Mouse (Mus musculus) stomach, embryonic 14.5 days (tissue): ENCODE measurements at regions not wholly inside any gene's neighbourhood (a gene's known extent, or its start where the extent isn't known, plus 50 kb on each side); places are given as distances from the start of the nearest gene placed in this dataset.

Source experiments
- ATAC-seq: fragments of 200-750 bp; cut with Nextera tagmentation; 2 replicates; pipeline ENCODE4 v1.8.0; 2017; ENCODE audit warnings: low read depth, moderate TSS enrichment; ENCODE audit not compliant: insufficient number of reproducible peaks, insufficient read depth, low FRiP score
- H3K27ac ChIP-seq: fragments of 300-500 bp; sonication (generic); 2 replicates; pipeline ENCODE4 v1.5.1; 2014; ENCODE audit warnings: mild to moderate bottlenecking, low read length, moderate library complexity, mixed read lengths
- H3K27me3 ChIP-seq: fragments of 300-500 bp; sonication (generic); 2 replicates; pipeline ENCODE4 v1.6.1; 2014; ENCODE audit warnings: low read length, control low read depth, mixed read lengths; ENCODE audit not compliant: control insufficient read depth, insufficient read depth
- H3K36me3 ChIP-seq: fragments of 300-500 bp; sonication (generic); 2 replicates; pipeline ENCODE4 v1.6.1; 2014; ENCODE audit warnings: mild to moderate bottlenecking, control low read depth, low read length, moderate library complexity, mixed read lengths; ENCODE audit not compliant: control insufficient read depth, insufficient read depth
- H3K4me1 ChIP-seq: fragments of 300-500 bp; sonication (generic); 2 replicates; pipeline ENCODE4 v1.6.1; 2014; ENCODE audit warnings: low read length, control low read depth, mixed read lengths; ENCODE audit not compliant: control insufficient read depth, insufficient read depth
- H3K4me2 ChIP-seq: fragments of 300-500 bp; sonication (generic); replicated peaks from 2 replicates; pipeline ENCODE4 v1.6.1; 2014; ENCODE audit warnings: low read depth, low read length, control low read depth
- H3K4me3 ChIP-seq: fragments of 300-500 bp; sonication (generic); 2 replicates; pipeline ENCODE4 v1.5.1; 2014; ENCODE audit warnings: low read depth, low read length, control low read depth
- H3K9ac ChIP-seq: fragments of 300-500 bp; sonication (generic); replicated peaks from 2 replicates; pipeline ENCODE4 v1.6.1; 2014; ENCODE audit warnings: low read depth, mild to moderate bottlenecking, control low read depth, low read length, moderate library complexity, mixed read lengths
- H3K9me3 ChIP-seq: fragments of 300-500 bp; sonication (generic); 2 replicates; pipeline ENCODE4 v1.6.1; 2016; ENCODE audit warnings: low read depth, low read length, control low read depth; ENCODE audit not compliant: control insufficient read depth
- whole genome bisulfite sequencing: fragments of 180-500 bp; shearing (Covaris S2); extraction: QIAGEN DNeasy Blood & Tissue Kit; methylation state at CpG from one replicate; pipeline ENCODE4 v1.1.7; 2014; 5-methylcytosine and 5-hydroxymethylcytosine counted together

DNA sequence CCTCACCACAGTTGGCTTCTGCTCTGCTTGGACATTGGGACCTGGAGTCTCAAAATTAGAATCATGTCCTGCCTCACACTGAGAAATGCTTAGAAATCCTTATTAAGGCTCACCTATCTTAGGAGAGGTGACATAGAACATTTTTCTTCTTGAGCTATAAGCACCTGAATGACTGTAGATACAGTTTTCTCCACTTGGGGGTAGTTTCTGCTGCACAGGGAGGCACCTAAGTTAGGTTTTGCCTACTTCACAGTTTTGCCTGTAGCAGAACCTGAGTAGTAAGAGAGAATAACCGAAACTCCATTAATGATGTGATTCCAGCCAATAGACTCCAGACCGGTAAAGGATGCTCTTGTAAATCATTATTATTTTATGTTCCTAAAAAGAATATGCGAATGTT is 624.3 kb upstream of the Nrp1 start:
- H3K36me3 ChIP-seq, result no peaks in the 10 kb centered on the region
- H3K4me2 ChIP-seq, result no peak overlapping the region
- WGBS, result 93% methylated on average over 3 of the region's 3 CpGs
- H3K27ac ChIP-seq, result no peak overlapping the region
- no peaks in the 10 kb centered on the region for H3K4me1 ChIP-seq
- no peak overlapping the region for H3K4me3 ChIP-seq
- H3K9me3 ChIP-seq, result no peaks in the 10 kb centered on the region
- no peak for ATAC-seq
- H3K27me3 ChIP-seq, result no peaks in the 10 kb centered on the region
- no peak overlapping the region for H3K9ac ChIP-seq

DNA sequence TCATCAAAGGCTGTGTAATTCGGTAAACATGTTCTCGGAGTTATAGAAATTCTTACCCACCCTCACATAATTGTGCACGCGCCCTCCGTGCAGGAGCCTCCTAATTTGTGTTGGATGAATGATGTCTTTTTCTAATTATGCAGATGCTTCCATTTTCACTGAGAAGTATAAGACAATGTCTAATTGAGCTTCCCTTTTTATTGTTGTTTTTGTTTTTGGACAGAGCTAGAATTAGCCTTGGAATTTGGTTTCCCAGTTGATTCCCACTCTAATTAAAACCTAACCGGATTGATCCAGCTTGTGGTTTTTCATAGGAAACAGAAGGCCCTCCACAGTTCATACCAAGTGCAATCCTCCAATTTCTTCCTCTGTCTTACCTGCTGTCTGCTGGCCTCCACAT is 616.2 kb upstream of the Nrp1 start:
- no peak overlapping the region for H3K9ac ChIP-seq
- H3K4me2 ChIP-seq, result no peak overlapping the region
- H3K27ac ChIP-seq, result no peak overlapping the region
- ATAC-seq, result no peak
- no peaks in the 10 kb centered on the region for H3K27me3 ChIP-seq
- H3K36me3 ChIP-seq, result no peaks in the 10 kb centered on the region
- 83% methylated on average over 6 of the region's 6 CpGs for WGBS
- H3K4me3 ChIP-seq, result no peak overlapping the region
- H3K9me3 ChIP-seq, result no peaks in the 10 kb centered on the region
- no peaks in the 10 kb centered on the region for H3K4me1 ChIP-seq

DNA sequence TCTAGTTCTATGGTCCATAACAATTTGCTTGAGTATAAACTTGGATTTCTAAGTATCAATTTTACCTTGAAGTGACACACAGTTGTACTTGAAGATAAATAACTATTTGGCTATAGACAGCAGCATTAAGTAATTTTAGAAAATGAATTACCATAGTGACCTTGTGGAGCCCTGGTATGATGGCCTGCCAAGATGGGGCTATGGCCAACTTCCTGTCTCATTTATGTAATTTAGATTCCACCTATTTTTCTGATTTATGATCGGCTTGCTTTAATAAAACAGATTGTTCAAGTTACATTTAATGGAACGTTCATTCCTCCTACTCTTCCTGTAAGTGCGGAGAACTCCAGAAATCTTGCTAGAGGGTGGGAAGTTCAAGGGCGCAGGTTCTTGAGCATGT is 613.2 kb upstream of the Nrp1 start:
- Histone ChIP-seq H3K9me3 (no peaks in the 10 kb centered on the region), H3K4me3 (no peak overlapping the region), H3K27ac (no peak overlapping the region), H3K4me2 (no peak overlapping the region), H3K27me3 (no peaks in the 10 kb centered on the region), H3K4me1 (no peaks in the 10 kb centered on the region), H3K9ac (no peak overlapping the region), H3K36me3 (no peaks in the 10 kb centered on the region)
- ATAC-seq, result no peak
- 60% methylated on average over 4 of the region's 4 CpGs for WGBS

DNA sequence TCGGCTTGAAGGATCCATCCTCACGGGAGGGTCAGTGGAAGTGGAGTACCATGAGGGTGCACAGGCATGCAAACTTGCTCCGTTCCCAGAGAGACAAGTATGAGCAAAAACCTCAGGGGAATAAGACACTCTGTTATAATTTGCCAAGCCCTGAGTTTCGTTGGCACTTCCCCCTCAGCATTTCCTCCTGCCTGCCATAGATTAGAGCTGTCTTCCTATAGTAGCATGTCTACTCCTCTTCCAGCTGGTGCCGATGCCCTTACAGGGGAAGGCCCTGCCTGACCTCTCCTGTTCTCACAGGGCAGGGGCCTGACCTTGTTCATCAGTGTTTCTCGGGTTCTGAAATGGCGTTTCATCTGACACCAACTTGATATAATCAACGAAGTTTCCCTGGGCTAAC is 611.9 kb upstream of the Nrp1 start:
- Histone ChIP-seq H3K4me2 (no peak overlapping the region), H3K27ac (no peak overlapping the region), H3K4me3 (no peak overlapping the region), H3K4me1 (no peaks in the 10 kb centered on the region), H3K9me3 (no peaks in the 10 kb centered on the region), H3K9ac (no peak overlapping the region), H3K36me3 (no peaks in the 10 kb centered on the region), H3K27me3 (no peaks in the 10 kb centered on the region)
- 75% methylated on average over 8 of the region's 8 CpGs for WGBS
- no peak for ATAC-seq

DNA sequence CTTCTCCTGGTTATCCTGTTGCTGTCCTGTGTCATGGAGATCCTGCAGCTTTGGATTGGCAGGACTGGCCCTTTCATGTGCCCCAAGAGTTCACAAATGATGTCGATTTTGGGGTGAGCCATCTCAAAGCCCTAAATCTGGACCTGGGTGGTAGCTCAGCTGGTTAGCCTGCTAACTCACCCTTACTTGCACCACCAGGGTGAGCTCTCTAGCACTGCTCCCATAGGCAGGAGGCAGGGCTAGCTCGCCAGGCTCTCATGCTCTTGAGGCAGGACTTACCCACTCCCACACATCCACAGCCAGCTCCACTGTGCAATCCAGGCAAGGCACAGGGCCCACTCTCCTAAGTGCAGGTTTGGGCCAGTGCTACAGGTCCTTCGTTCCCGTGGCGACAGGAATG is 605.5 kb upstream of the Nrp1 start:
- WGBS, result 78% methylated on average over 5 of the region's 5 CpGs
- Histone ChIP-seq H3K4me2 (no peak overlapping the region), H3K27ac (no peak overlapping the region), H3K4me3 (no peak overlapping the region), H3K27me3 (no peaks in the 10 kb centered on the region), H3K4me1 (no peaks in the 10 kb centered on the region), H3K36me3 (no peaks in the 10 kb centered on the region), H3K9ac (no peak overlapping the region), H3K9me3 (no peaks in the 10 kb centered on the region)
- no peak for ATAC-seq

DNA sequence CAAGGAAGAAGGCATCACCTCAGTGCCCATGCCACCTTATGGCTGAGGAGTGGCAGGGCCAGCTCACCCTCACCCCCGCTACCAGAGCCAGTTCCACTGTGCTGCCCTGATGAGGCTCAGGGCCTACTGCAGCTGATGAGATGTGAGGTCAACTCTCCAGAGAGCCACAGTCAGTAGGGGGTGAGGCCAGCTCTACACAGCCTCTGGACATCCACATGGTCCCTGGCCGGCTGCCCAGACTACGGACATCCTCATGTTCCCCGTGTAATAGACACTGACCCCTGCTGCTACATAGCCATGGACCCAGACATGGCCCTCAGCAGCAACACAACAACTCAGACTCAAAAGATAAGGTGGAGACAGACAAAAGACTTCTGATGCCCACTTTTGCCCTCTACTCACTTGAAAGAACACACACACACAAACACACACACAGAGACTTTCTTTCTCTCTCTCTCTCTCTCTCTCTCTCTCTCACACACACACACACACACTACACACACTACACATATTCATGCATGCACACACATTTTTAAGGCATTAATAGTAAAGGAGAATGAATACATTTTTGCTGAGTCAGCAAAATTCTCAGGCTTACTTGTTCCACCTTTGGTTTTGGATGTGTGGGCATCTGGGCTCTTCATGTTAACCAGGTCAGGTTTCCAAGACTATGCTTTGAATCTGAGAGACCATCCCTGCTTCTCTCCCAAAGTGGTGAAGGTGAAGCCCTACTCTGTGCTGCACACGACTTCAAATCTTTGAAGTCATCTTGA is 604.4 kb upstream of the Nrp1 start:
- 85% methylated on average over 5 of the region's 5 CpGs for WGBS
- no peak overlapping the region for H3K9ac ChIP-seq
- no peak overlapping the region for H3K27ac ChIP-seq
- H3K9me3 ChIP-seq, result no peaks in the 10 kb centered on the region
- H3K4me3 ChIP-seq, result no peak overlapping the region
- no peak overlapping the region for H3K4me2 ChIP-seq
- no peaks in the 10 kb centered on the region for H3K27me3 ChIP-seq
- no peaks in the 10 kb centered on the region for H3K36me3 ChIP-seq
- ATAC-seq, result peak; percentile 28; the same call in 1 of the 2 replicates
- H3K4me1 ChIP-seq, result no peaks in the 10 kb centered on the region

DNA sequence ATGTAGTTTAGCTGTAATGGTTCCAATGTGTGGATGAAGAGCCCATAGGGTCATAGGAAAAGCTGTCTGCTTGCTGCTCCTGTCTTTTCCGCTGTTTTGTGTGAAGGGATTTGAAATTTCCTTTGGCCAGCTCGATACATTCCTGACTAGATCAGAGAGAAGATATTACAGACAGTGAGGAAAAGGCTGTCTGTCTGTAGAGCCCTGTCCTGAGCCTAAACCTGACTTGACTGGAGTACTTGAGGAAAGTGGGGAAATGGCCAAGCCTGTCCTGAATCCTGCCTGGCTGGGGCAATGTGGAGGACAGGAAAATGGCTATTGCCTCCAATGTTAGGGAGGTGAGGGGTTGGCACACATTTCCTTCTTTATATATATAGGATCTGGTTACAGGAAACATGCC is 601.0 kb upstream of the Nrp1 start:
- no peak overlapping the region for H3K9ac ChIP-seq
- H3K36me3 ChIP-seq, result no peaks in the 10 kb centered on the region
- no peak overlapping the region for H3K27ac ChIP-seq
- no peak for ATAC-seq
- no peaks in the 10 kb centered on the region for H3K9me3 ChIP-seq
- 57% methylated on average over 2 of the region's 2 CpGs for WGBS
- H3K27me3 ChIP-seq, result no peaks in the 10 kb centered on the region
- H3K4me3 ChIP-seq, result no peak overlapping the region
- H3K4me2 ChIP-seq, result no peak overlapping the region
- H3K4me1 ChIP-seq, result no peaks in the 10 kb centered on the region

DNA sequence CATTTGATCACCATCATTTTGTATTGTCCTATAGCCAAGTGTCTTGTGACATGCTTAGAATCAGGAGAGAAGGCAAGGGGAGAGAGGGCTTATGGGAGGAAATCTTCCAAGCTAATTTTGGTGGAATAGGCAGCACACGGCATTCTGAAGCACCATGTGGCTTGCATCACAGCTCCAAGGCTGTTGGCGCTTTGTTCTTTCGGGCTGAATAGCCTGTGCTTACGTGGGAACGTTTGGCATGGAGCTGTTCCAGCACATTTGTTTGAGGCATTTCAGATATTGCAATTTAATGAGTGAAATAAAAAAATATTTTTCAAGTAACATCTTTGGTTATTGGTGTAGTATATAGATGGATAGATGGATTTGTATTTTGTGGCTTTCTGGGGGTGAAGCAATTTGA is 598.5 kb upstream of the Nrp1 start:
- Histone ChIP-seq H3K9ac (no peak overlapping the region), H3K27me3 (no peaks in the 10 kb centered on the region), H3K4me1 (no peaks in the 10 kb centered on the region), H3K36me3 (no peaks in the 10 kb centered on the region), H3K9me3 (no peaks in the 10 kb centered on the region), H3K27ac (no peak overlapping the region), H3K4me2 (no peak overlapping the region), H3K4me3 (no peak overlapping the region)
- 76% methylated on average over 5 of the region's 5 CpGs for WGBS
- no peak for ATAC-seq

DNA sequence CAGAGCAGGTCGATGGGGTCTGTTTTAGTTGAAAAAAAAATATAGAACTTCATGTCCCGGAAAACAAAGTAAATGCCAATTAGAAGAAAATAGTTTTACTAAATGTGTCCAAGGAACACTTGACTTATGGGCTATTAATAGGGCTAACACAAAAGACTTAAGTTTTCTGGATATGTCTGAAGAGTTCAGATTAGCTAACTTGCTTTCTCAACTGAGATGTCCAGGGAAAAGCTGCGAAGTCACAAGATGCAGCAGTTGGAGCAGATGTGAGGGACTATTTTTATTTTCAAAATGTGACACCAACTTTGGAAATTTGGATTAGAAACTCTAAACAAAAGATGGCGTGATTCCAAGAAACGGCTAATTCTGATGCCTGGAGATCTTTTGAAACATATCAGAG is 593.2 kb upstream of the Nrp1 start:
- Histone ChIP-seq H3K9me3 (no peaks in the 10 kb centered on the region), H3K9ac (no peak overlapping the region), H3K4me1 (no peaks in the 10 kb centered on the region), H3K4me3 (no peak overlapping the region), H3K27ac (no peak overlapping the region), H3K36me3 (no peaks in the 10 kb centered on the region), H3K4me2 (no peak overlapping the region), H3K27me3 (no peaks in the 10 kb centered on the region)
- ATAC-seq, result no peak
- WGBS, result 79% methylated on average over 5 of the region's 5 CpGs
